Mouse (Mus musculus) hindbrain, postnatal 0 days (tissue): ENCODE data around the gene Gja8. TPM values are rescaled to one million over a fixed set of nuclear protein-coding genes. Genes with fewer than 3 reads are reported as not detected.

ENCODE experiments used
- ATAC-seq: fragments of 200-750 bp; cut with Nextera tagmentation; 2 replicates; pipeline ENCODE4 v1.8.0; 2017; ENCODE audit warnings: mild to moderate bottlenecking, moderate TSS enrichment, moderate library complexity
- DNase-seq: peaks from one replicate; pipeline ENCODE4 v3.0.0-alpha.2; 2015; ENCODE audit warnings: low spot score
- H3K27ac ChIP-seq: fragments of 300-500 bp; sonication (generic); 2 replicates; pipeline ENCODE4 v1.5.1; 2014; ENCODE audit warnings: mild to moderate bottlenecking
- H3K27me3 ChIP-seq: fragments of 300-500 bp; sonication (generic); 2 replicates; pipeline ENCODE4 v1.6.1; 2014; ENCODE audit warnings: low read length, mixed read lengths; ENCODE audit not compliant: insufficient read depth
- H3K36me3 ChIP-seq: fragments of 300-500 bp; sonication (generic); 2 replicates; pipeline ENCODE4 v1.6.1; 2014; ENCODE audit warnings: low read length, mixed read lengths; ENCODE audit not compliant: insufficient read depth
- H3K4me1 ChIP-seq: fragments of 300-500 bp; sonication (generic); 2 replicates; pipeline ENCODE4 v1.6.1; 2014; ENCODE audit warnings: antibody characterized with exemption, low read length, mixed read lengths; ENCODE audit not compliant: insufficient read depth
- H3K4me2 ChIP-seq: fragments of 300-500 bp; sonication (generic); 2 replicates; pipeline ENCODE4 v1.6.1; 2014; ENCODE audit warnings: low read depth, mild to moderate bottlenecking, low read length, moderate library complexity, mixed read lengths
- H3K4me3 ChIP-seq: fragments of 300-500 bp; sonication (generic); 2 replicates; pipeline ENCODE4 v1.5.1; 2014; ENCODE audit warnings: low read length
- H3K9ac ChIP-seq: fragments of 300-500 bp; sonication (generic); replicated peaks from 2 replicates; pipeline ENCODE4 v1.6.1; 2014; ENCODE audit warnings: mild to moderate bottlenecking, low read length, moderate library complexity, mixed read lengths
- H3K9me3 ChIP-seq: fragments of 300-500 bp; sonication (generic); 2 replicates; pipeline ENCODE4 v1.6.1; 2016; ENCODE audit warnings: low read length, mixed read lengths
- CTCF ChIP-seq: IDR thresholded peaks from 2 replicates; pipeline ENCODE4 v1.5.1; 2016; ENCODE audit warnings: antibody characterized with exemption, control low read depth, low read depth
- WGBS: fragments of 180-500 bp; shearing (Covaris S2); extraction: QIAGEN DNeasy Blood & Tissue Kit; methylation state at CpG from one replicate; pipeline ENCODE4 v1.1.7; 2014; 5-methylcytosine and 5-hydroxymethylcytosine counted together
- polyA plus RNA-seq: library from polyadenylated mRNA; unstranded; fragments of >200 nt; fragmentation: Nextera tagmentation; extraction: Ambion mirVana; gene quantifications from 2 replicates; pipeline ENCODE4 v1.2.1, GENCODE M21; 2015
- total RNA-seq: library from RNA; depleted of rRNA; stranded (reverse); fragments of >200 nt; gene quantifications from 2 replicates; pipeline ENCODE4 v1.2.3, GENCODE M21; 2014

The Gja8 gene
- total and polyA plus RNA-seq, 2 experiments from 2014 or later, result 0.05 TPM; not detected in 1

DNA sequence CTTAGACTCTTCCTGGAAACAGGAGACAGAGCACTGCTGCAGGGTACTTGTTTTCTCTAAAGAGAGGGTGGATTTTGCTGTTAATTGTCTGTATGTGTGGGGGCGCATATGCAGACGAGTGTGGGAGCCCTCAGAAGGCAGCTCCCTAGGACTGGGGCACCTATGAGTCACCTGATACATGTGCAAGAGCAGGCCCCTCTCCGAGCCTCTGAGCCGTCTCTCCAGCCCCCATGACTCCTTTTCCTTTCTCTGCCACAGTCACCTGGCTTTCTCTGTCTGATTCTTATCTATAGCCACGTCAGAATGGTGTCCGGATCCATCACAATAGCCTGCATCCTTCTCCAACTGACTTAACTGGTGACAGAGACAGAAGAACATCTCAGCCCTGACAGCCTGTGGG is 44.3 kb downstream of the Gja8 start:
- no peak for ATAC-seq
- no peaks in the 10 kb centered on the region for H3K9me3 ChIP-seq
- no peak overlapping the region for H3K4me3 ChIP-seq
- no peak for DNase-seq
- H3K9ac ChIP-seq, result no peak overlapping the region
- peaks cover 35% of the 10 kb centered on the region for H3K36me3 ChIP-seq
- H3K4me2 ChIP-seq, result no peak overlapping the region
- no peak for TF ChIP-seq CTCF
- 84% methylated on average over 6 of the region's 6 CpGs for WGBS
- no peak overlapping the region for H3K27ac ChIP-seq
- no peaks in the 10 kb centered on the region for H3K27me3 ChIP-seq
- no peaks in the 10 kb centered on the region for H3K4me1 ChIP-seq

DNA sequence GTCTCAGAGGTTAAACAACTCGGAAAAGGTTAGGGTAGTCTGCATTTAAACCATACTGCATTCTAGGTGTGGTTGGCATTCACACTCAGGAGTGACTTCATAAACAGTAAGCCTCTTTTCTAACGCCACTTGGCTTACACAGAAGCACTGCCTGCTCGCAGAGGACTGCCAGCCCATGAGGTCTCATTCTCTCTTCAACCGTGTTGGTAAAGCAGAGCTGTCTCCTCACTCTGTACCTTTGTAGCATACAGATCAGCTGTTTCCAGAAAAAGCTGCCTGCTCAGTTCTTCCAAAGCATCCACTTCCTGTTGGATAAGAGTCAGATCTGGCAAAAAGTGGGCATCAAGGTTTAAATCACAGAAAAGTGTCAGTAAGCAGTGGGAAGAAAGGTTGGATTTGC is 45.4 kb downstream of the Gja8 start:
- TF ChIP-seq CTCF, result no peak
- Histone ChIP-seq H3K9ac (no peak overlapping the region), H3K9me3 (no peaks in the 10 kb centered on the region), H3K4me2 (no peak overlapping the region), H3K27ac (peak overlapping the region; percentile 48), H3K36me3 (peaks cover 38% of the 10 kb centered on the region), H3K4me3 (no peak overlapping the region), H3K27me3 (no peaks in the 10 kb centered on the region), H3K4me1 (no peaks in the 10 kb centered on the region)
- 80% methylated on average over 4 of the region's 4 CpGs for WGBS
- peak; percentile 58; the same call in 1 of the 2 replicates for ATAC-seq
- peak; percentile 31 for DNase-seq

DNA sequence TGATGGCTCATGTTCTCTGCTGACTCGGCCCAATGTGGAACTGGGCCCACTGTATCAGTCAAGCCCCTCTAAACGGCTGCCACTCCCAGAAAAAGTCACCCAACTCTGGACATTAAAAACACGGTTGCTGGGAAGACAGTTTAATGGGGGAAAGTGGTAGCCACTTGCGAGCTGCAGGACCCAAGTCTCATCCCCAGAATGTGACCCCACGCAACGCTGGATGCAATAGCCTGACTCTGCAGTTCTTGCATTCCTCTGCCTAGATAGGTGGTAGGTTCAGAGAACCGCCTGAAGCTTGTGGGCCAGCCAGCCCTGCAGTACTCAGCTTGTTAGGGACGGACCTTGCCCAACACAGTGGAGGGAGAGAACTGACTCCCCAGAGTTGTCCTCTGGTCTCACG is 46.3 kb downstream of the Gja8 start:
- no peak overlapping the region for H3K27ac ChIP-seq
- 91% methylated on average over 9 of the region's 9 CpGs for WGBS
- peaks cover 42% of the 10 kb centered on the region for H3K36me3 ChIP-seq
- no peaks in the 10 kb centered on the region for H3K27me3 ChIP-seq
- no peak for TF ChIP-seq CTCF
- no peak overlapping the region for H3K9ac ChIP-seq
- ATAC-seq (no peak), DNase-seq (no peak)
- no peak overlapping the region for H3K4me2 ChIP-seq
- H3K4me3 ChIP-seq, result no peak overlapping the region
- no peaks in the 10 kb centered on the region for H3K4me1 ChIP-seq
- no peaks in the 10 kb centered on the region for H3K9me3 ChIP-seq

DNA sequence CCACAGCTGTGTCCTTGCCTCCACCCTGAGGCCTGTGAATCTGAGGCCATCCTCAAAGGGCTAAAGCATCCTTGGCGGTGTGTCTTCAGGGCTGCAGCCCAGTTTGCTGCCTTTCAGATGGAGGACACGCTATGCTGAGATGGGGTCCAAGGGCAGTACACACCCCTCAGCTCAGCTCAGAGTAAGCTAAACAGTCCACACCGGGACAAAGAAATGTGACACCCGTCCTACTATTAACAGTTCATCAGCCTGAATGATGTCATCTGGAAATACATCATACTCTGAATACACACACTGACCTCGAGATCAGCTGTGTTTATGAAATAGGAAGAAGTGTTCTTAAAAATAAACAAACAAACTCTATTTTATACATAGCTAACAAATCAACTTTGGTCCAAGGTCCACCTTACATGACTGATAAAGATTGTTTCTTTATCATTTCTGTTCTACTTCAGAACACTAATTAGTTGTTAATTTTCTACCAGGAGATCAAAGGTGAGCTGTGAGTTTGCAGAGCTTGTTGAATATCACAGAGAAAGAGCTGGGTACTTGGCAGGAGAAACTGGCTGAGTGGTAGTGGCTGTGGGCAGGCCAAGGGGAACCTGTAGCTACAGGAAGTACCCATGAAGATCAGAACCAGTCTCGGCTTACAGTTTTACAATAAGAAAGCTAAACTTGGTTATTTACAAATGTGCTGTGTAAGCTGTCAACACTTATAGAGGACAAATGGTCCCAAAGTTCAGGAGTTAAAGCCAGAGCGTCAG is 50.8 kb downstream of the Gja8 start:
- Histone ChIP-seq H3K9me3 (no peaks in the 10 kb centered on the region), H3K4me3 (no peak overlapping the region), H3K4me1 (no peaks in the 10 kb centered on the region), H3K4me2 (no peak overlapping the region), H3K36me3 (peaks cover 46% of the 10 kb centered on the region), H3K27ac (no peak overlapping the region), H3K27me3 (no peaks in the 10 kb centered on the region), H3K9ac (no peak overlapping the region)
- 91% methylated on average over 7 of the region's 7 CpGs for WGBS
- ATAC-seq (no peak), DNase-seq (no peak)
- TF ChIP-seq CTCF, result no peak

DNA sequence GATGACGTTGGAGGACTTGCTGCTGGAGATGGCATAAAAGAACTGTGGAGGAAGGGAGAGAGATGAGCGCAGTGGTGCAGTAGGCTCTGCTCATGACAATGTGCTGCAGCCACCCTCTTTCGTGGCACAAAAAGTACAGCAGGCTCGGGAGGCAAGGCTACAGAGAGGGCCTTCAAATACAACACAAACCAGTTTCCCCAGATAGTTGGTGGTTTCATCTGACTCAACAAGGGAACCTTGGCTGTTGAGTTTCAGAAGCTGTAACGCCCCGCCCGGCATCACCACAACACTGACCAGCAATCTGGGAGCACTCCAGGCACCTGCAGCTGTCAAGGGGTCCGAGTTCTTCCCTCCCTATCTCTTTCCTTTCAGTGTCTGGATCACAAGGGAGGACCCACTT is 53.3 kb downstream of the Gja8 start:
- Histone ChIP-seq H3K27me3 (no peaks in the 10 kb centered on the region), H3K9ac (no peak overlapping the region), H3K4me2 (no peak overlapping the region), H3K4me1 (no peaks in the 10 kb centered on the region), H3K9me3 (no peaks in the 10 kb centered on the region), H3K4me3 (no peak overlapping the region), H3K36me3 (peaks cover 52% of the 10 kb centered on the region), H3K27ac (no peak overlapping the region)
- TF ChIP-seq CTCF, result no peak
- 97% methylated on average over 8 of the region's 8 CpGs for WGBS
- DNase-seq (no peak), ATAC-seq (no peak)

DNA sequence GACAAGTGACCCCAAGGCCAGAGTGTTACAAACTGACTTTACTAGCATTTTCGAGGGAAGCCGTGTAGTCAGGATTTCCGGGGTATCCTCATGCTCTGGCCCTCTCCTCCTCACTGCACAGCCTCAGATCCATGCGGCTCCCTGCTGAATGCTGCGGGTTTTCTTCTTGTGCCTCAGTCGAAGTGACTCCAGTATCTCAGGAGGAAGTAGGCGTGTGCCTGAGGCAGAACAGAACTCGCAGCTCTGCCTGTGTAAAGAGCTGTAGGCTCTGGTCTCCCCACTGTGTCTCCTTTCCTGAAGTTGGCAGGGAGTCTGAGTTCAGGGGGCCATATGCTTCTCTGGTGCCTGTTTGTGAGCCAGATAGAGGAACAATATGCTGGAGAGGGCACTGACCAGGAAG is 54.8 kb downstream of the Gja8 start:
- 93% methylated on average over 8 of the region's 8 CpGs for WGBS
- Histone ChIP-seq H3K27me3 (no peaks in the 10 kb centered on the region), H3K4me3 (no peak overlapping the region), H3K27ac (no peak overlapping the region), H3K9ac (no peak overlapping the region), H3K4me2 (no peak overlapping the region), H3K36me3 (peaks cover 52% of the 10 kb centered on the region), H3K9me3 (no peaks in the 10 kb centered on the region), H3K4me1 (no peaks in the 10 kb centered on the region)
- ATAC-seq, result no peak
- DNase-seq, result no peak
- no peak for TF ChIP-seq CTCF

DNA sequence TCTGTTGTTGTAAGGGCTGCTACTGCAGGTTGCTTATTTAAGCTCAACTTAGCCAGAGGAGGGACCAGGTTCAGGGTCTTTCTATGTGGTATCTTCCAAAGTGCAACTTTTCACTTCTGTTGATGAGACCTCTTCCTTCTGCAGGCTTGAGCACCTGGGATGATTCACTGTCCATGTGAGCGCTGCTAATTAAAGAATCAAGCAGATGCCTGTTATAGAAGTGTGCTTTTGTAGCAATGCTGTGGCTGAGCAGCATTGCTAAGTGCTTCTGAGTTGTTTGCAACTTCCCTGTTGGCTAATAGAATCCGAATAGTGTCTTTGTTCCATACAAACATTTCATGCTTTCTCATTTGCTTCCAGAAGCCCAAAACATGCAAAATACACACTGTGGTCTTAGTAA is 55.5 kb downstream of the Gja8 start:
- 97% methylated on average over 2 of the region's 2 CpGs for WGBS

More for the DNA sequence above, 55.5 kb downstream of the Gja8 start:
- Histone ChIP-seq H3K4me2 (no peak overlapping the region), H3K27ac (no peak overlapping the region), H3K4me1 (no peaks in the 10 kb centered on the region), H3K27me3 (no peaks in the 10 kb centered on the region), H3K36me3 (peaks cover 48% of the 10 kb centered on the region), H3K4me3 (no peak overlapping the region), H3K9me3 (no peaks in the 10 kb centered on the region), H3K9ac (no peak overlapping the region)
- TF ChIP-seq CTCF, result no peak
- ATAC-seq (no peak), DNase-seq (no peak)
